Mouse (Mus musculus) G1E (cell line): ENCODE data around the gene Tprkb.

Experiments
- CTCF ChIP-seq: IDR thresholded peaks from 2 replicates; pipeline ENCODE4 v1.5.1; 2012; ENCODE audit warnings: low read depth, low read length, inconsistent platforms, mixed read lengths
- GATA2 ChIP-seq: IDR thresholded peaks from 2 replicates; pipeline ENCODE4 v1.6.1; 2012; ENCODE audit warnings: low read depth, low read length, inconsistent platforms, borderline replicate concordance
- POLR2AphosphoS5 ChIP-seq: IDR thresholded peaks from 2 replicates; pipeline ENCODE4 v1.6.1; 2012; ENCODE audit warnings: low read depth, low read length, inconsistent platforms; ENCODE audit not compliant: insufficient replicate concordance
- TAL1 ChIP-seq: conservative IDR thresholded peaks from 2 replicates; pipeline ENCODE4 v1.6.1; 2012; ENCODE audit warnings: low read depth, low read length, inconsistent platforms, mixed read lengths

GRCm38 (mm10) chr6:85973336-85973735, 61.7 kb downstream of the Tprkb start:
- TF ChIP-seq TAL1, result no peak
- TF ChIP-seq CTCF, result no peak
- no peak for TF ChIP-seq POLR2AphosphoS5
- no peak for TF ChIP-seq GATA2
